Mouse (Mus musculus) myocyte (in vitro differentiated cells): ENCODE data around the gene Dock1. TPM values are rescaled to one million over a fixed set of nuclear protein-coding genes. Genes with fewer than 3 reads are reported as not detected.

Experiments
- H3K27me3 ChIP-seq: one replicate; pipeline ENCODE4 v1.6.1; 2011; ENCODE audit not compliant: control insufficient read depth, insufficient read depth, insufficient read length
- H3K36me3 ChIP-seq: one replicate; pipeline ENCODE4 v1.6.1; 2011; ENCODE audit not compliant: control insufficient read depth, insufficient read depth
- H3K4me2 ChIP-seq: one replicate; pipeline ENCODE4 v1.6.1; 2011; ENCODE audit warnings: low read depth, control low read depth
- H3K4me3 ChIP-seq: one replicate; pipeline ENCODE4 v1.5.1; 2011; ENCODE audit warnings: mild to moderate bottlenecking, control low read depth, moderate library complexity
- H3K79me2 ChIP-seq: one replicate; pipeline ENCODE4 v1.6.1; 2011; ENCODE audit not compliant: control insufficient read depth, insufficient read depth
- H3ac ChIP-seq: one replicate; pipeline ENCODE4 v1.6.1; 2011; ENCODE audit not compliant: control insufficient read depth, insufficient read length
- CEBPB ChIP-seq: IDR thresholded peaks from 2 replicates; pipeline ENCODE4 v1.6.1; 2011; ENCODE audit warnings: mild to moderate bottlenecking, moderate library complexity; ENCODE audit not compliant: poor library complexity, insufficient read depth, severe bottlenecking
- E2F4 ChIP-seq: IDR thresholded peaks from one replicate; pipeline ENCODE4 v1.6.1; 2011; ENCODE audit warnings: mild to moderate bottlenecking, control low read depth, moderate library complexity; ENCODE audit not compliant: insufficient read depth
- MAX ChIP-seq: IDR thresholded peaks from one replicate; pipeline ENCODE4 v1.6.1; 2011; ENCODE audit warnings: low read depth, mild to moderate bottlenecking, control low read depth
- MYOD1 ChIP-seq, 3 experiments: IDR thresholded peaks; one replicate each; pipeline ENCODE4 v1.6.1; 2011; ENCODE audit warnings: control low read depth in 2 of 3, low read depth in 2 of 3, mild to moderate bottlenecking in 2 of 3, moderate library complexity in 1 of 3; ENCODE audit not compliant: insufficient read length in 2 of 3, control insufficient read depth in 1 of 3
- MYOG ChIP-seq, 3 experiments: IDR thresholded peaks; one replicate each; pipeline ENCODE4 v1.6.1; 2011; ENCODE audit warnings: control low read depth in 2 of 3, low read depth in 2 of 3, mild to moderate bottlenecking in 2 of 3; ENCODE audit not compliant: insufficient read length in 2 of 3, control insufficient read depth in 1 of 3, insufficient read depth in 1 of 3
- POLR2A ChIP-seq: IDR thresholded peaks from one replicate; pipeline ENCODE4 v1.6.1; 2011; ENCODE audit warnings: low read depth, mild to moderate bottlenecking, control low read depth, moderate library complexity; ENCODE audit not compliant: insufficient read length
- POLR2AphosphoS2 ChIP-seq: IDR thresholded peaks from one replicate; pipeline ENCODE4 v1.6.1; 2011; ENCODE audit warnings: low read depth, control low read depth; ENCODE audit not compliant: insufficient read length
- REST ChIP-seq: IDR thresholded peaks from one replicate; pipeline ENCODE4 v1.6.1; 2011; ENCODE audit warnings: mild to moderate bottlenecking, control low read depth, moderate library complexity; ENCODE audit not compliant: insufficient read depth, insufficient read length
- SRF ChIP-seq: IDR thresholded peaks from one replicate; pipeline ENCODE4 v1.6.1; 2011; ENCODE audit warnings: low read depth; ENCODE audit not compliant: control insufficient read depth, insufficient read length
- TCF12 ChIP-seq: IDR thresholded peaks from one replicate; pipeline ENCODE4 v1.6.1; 2011; ENCODE audit warnings: mild to moderate bottlenecking, control low read depth; ENCODE audit not compliant: poor library complexity, insufficient read depth, severe bottlenecking
- TCF3 ChIP-seq: IDR thresholded peaks from one replicate; pipeline ENCODE4 v1.6.1; 2011; ENCODE audit warnings: low read depth, control low read depth; ENCODE audit not compliant: insufficient read length
- USF1 ChIP-seq: IDR thresholded peaks from one replicate; pipeline ENCODE4 v1.6.1; 2011; ENCODE audit warnings: low read depth, mild to moderate bottlenecking, control low read depth, moderate library complexity
- polyA plus RNA-seq: library from polyadenylated mRNA; unstranded; fragments of >200 nt; fragmentation: generic; extraction: Trizol; gene quantifications from one replicate; pipeline ENCODE4 v1.2.1, GENCODE M21; 2012; ENCODE audit warnings: missing spikeins

Gene Dock1
- polyA plus RNA-seq, 1 experiment: 6.2 TPM

DNA sequence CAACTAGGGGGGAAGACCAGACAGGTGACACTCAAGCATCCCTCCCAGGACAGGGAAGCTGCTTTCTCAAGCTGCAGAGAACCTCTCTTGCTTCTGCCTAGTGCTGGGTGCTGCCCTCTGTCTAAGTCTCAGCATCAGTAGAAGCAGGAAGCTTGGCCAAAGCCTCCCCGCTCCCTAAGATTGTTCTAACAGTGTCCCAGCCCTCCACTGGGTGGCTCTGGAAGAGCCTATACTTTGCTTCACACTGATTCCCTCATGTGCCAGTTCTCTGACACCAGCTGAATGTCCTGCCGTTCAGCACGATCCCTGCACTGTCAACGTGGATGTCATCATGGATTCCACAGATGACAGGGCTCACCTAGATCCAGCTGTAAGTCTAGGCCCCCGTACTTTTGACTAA is 324.5 kb downstream of the Dock1 start:
- Histone ChIP-seq H3K79me2 (no peaks in the 10 kb centered on the region), H3K36me3 (no peaks in the 10 kb centered on the region), H3K4me3 (no peak overlapping the region), H3ac (no peak overlapping the region), H3K4me2 (no peak overlapping the region), H3K27me3 (no peaks in the 10 kb centered on the region)
- TF ChIP-seq TCF12: no peak

DNA sequence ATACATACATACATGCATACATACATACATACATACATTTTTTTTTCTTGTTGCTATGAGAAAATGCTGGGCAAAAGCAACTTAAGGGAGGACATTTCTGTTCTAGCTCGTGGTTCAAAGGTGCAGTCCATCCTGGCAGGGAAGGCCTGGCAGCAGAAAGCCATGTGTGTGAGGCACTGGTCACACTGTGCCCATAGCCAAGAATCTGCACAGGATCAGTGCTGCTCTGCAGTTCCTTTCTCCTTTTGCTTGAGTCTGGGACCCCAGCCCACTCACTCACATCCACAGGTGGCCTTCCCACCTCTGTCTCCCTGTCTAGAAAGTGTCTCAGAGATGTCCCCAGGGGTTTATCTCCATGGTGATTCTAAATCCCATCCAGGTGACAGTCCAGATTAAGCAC is 331.8 kb downstream of the Dock1 start:
- Histone ChIP-seq H3K79me2 (no peaks in the 10 kb centered on the region), H3K36me3 (no peaks in the 10 kb centered on the region), H3K4me3 (no peak overlapping the region), H3K27me3 (no peaks in the 10 kb centered on the region), H3ac (no peak overlapping the region), H3K4me2 (no peak overlapping the region)
- TF ChIP-seq USF1: no peak
- no peak for TF ChIP-seq POLR2A
- TF ChIP-seq MAX: no peak
- TF ChIP-seq MYOD1 (IDR thresholded peaks at IDR 0.05; ENCODE audit: control insufficient read depth in 1 of 3, insufficient read length in 2 of 3, low read depth in 2 of 3): no peak
- TF ChIP-seq REST: no peak
- no peak for TF ChIP-seq SRF
- no peak for TF ChIP-seq CEBPB
- no peak for TF ChIP-seq E2F4
- TF ChIP-seq TCF12: no peak
- TF ChIP-seq TCF3: no peak
- no peak for TF ChIP-seq MYOG (IDR thresholded peaks at IDR 0.05; ENCODE audit: control insufficient read depth in 1 of 3, insufficient read depth in 1 of 3, insufficient read length in 2 of 3, low read depth in 2 of 3)
- no peak for TF ChIP-seq POLR2AphosphoS2

DNA sequence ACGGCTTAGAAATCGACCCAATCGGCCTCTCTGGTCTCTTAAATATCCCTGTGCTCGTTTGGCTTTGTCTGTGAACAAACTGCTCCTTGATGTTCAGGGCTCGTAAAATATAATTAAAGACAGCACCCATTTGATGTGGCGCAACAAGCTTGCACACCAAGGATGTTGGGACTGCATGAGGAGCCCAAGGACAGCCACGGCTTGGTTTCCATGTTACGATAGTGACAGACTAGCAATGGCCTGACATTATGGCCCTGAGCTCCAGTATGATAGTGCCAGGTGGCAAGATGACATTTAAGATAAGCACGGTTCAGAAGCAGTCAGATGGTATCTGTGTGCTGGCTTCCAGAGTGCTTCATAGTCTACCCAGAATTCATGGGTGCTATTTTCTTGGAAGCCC is 332.4 kb downstream of the Dock1 start:
- H3K27me3 ChIP-seq: no peaks in the 10 kb centered on the region
- no peak overlapping the region for H3ac ChIP-seq
- H3K4me3 ChIP-seq: no peak overlapping the region
- H3K79me2 ChIP-seq: no peaks in the 10 kb centered on the region
- no peak for TF ChIP-seq MYOD1 (IDR thresholded peaks at IDR 0.05; ENCODE audit: control insufficient read depth in 1 of 3, insufficient read length in 2 of 3, low read depth in 2 of 3)
- no peak for TF ChIP-seq TCF3
- no peak for TF ChIP-seq E2F4
- no peak for TF ChIP-seq POLR2A
- no peak for TF ChIP-seq REST
- no peak for TF ChIP-seq MAX
- TF ChIP-seq SRF: no peak
- no peak for TF ChIP-seq USF1
- no peak for TF ChIP-seq POLR2AphosphoS2
- no peak for TF ChIP-seq CEBPB
- TF ChIP-seq MYOG (IDR thresholded peaks at IDR 0.05; ENCODE audit: control insufficient read depth in 1 of 3, insufficient read depth in 1 of 3, insufficient read length in 2 of 3, low read depth in 2 of 3): no peak
- no peak for TF ChIP-seq TCF12
- H3K4me2 ChIP-seq: no peak overlapping the region
- no peaks in the 10 kb centered on the region for H3K36me3 ChIP-seq

DNA sequence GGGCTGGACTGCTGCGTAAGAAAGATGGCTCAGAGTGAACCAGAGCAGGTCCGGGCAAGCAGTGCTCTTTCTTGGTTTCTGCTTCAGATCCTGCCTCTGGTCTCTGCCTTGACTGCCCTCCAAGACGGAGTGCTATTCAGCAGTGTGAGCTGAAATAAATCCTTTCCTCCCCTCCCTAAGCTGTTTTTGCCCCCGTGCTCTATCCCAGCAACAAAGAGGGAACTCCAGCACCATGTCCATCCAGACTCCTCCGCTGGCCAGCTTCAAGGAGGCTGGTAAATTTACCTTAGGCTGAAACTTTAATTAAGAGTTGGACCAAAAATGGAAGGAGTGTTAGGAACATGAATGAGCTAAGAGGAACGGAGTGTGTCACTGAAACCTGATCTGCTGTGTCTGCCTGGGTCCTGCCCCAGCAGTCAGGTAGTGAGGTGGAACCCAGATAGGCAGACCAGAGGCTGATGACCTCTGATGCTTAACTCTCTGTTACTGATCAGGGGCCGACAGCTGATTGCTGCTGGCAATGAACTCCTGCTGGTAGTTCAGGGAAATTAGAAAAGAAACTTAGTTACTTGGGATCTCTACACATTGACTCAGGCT is 335.6 kb downstream of the Dock1 start:
- Histone ChIP-seq H3K79me2 (no peaks in the 10 kb centered on the region), H3K4me2 (no peak overlapping the region), H3K36me3 (no peaks in the 10 kb centered on the region), H3K27me3 (no peaks in the 10 kb centered on the region), H3K4me3 (no peak overlapping the region), H3ac (no peak overlapping the region)
- TF ChIP-seq MYOG (IDR thresholded peaks at IDR 0.05; ENCODE audit: control insufficient read depth in 1 of 3, insufficient read depth in 1 of 3, insufficient read length in 2 of 3, low read depth in 2 of 3) (no peak), TCF12 (no peak), REST (no peak), SRF (no peak), POLR2A (no peak), CEBPB (no peak), MAX (no peak), USF1 (no peak), E2F4 (no peak), TCF3 (no peak), MYOD1 (IDR thresholded peaks at IDR 0.05; ENCODE audit: control insufficient read depth in 1 of 3, insufficient read length in 2 of 3, low read depth in 2 of 3) (no peak)

DNA sequence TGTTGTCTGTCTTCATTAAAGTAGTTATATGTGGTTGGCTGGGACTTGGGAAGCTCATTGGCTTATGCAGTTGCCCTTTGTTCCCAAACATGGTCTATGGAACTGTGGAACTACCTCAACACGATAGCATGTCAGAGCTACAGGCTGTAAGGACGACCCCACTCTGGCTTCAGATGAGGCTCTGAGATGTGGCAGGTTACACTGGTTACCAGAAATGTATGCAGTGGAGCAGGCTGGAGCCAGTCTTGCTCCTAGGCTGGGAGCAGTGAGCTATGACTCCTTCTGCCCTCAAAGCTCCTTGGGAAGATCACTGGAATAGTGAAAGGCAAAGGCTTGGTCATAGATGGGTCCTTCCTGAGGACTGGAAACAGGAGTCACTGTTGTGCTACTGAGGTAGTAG is 337.6 kb downstream of the Dock1 start:
- H3K4me2 ChIP-seq: no peak overlapping the region
- H3K27me3 ChIP-seq: no peaks in the 10 kb centered on the region
- TF ChIP-seq TCF12 (no peak), MAX (no peak), CEBPB (no peak), REST (no peak), USF1 (no peak), SRF (no peak), TCF3 (no peak), MYOG (IDR thresholded peaks at IDR 0.05; ENCODE audit: control insufficient read depth in 1 of 3, insufficient read depth in 1 of 3, insufficient read length in 2 of 3, low read depth in 2 of 3) (no peak), E2F4 (no peak), MYOD1 (IDR thresholded peaks at IDR 0.05; ENCODE audit: control insufficient read depth in 1 of 3, insufficient read length in 2 of 3, low read depth in 2 of 3) (no peak), POLR2AphosphoS2 (no peak), POLR2A (no peak)
- H3K36me3 ChIP-seq: no peaks in the 10 kb centered on the region
- no peaks in the 10 kb centered on the region for H3K79me2 ChIP-seq
- H3ac ChIP-seq: no peak overlapping the region
- H3K4me3 ChIP-seq: no peak overlapping the region
